Mouse (Mus musculus): ENCODE measurements around the gene Radil. TPM values are rescaled to one million over a fixed set of nuclear protein-coding genes. Genes with fewer than 3 reads are reported as not detected.

The Radil gene
- polyA plus RNA-seq, 1 experiment from 2014 or later, result 26.2 TPM

GRCm38 (mm10) chr5:142547066-142547465 is 3.8 kb downstream of the Radil start:
- Histone ChIP-seq H3K4me3 (ENCODE audit: low read depth, low read length) (no peak overlapping the region), H3K9ac (ENCODE audit: low read depth, low read length) (no peak overlapping the region), H3K27ac (ENCODE audit: low read length) (no peak overlapping the region), H3K4me1 (ENCODE audit: control insufficient read depth, insufficient read depth, low read length) (peaks cover 9% of the 10 kb centered on the region), H3K4me2 (ENCODE audit: low read length) (no peak overlapping the region), H3K36me3 (ENCODE audit: control insufficient read depth, insufficient read depth, low read length) (peaks cover 2% of the 10 kb centered on the region; the same call in 1 of the 2 replicates), H3K9me3 (replicated peaks; ENCODE audit: control insufficient read depth, low read length, poor library complexity, severe bottlenecking) (no peaks in the 10 kb centered on the region), H3K27me3 (ENCODE audit: control insufficient read depth, insufficient read depth, low read depth, low read length) (no peaks in the 10 kb centered on the region)
- WGBS, result 81% methylated on average over 3 of the region's 3 CpGs
- ATAC-seq, result no peak

- no peak overlapping the region for H3K4me2 ChIP-seq (ENCODE audit: low read length)
- H3K4me1 ChIP-seq (ENCODE audit: control insufficient read depth, insufficient read depth, low read length), result peaks cover 9% of the 10 kb centered on the region
- no peak for ATAC-seq
- H3K4me3 ChIP-seq (ENCODE audit: low read depth, low read length), result no peak overlapping the region
- H3K27me3 ChIP-seq (ENCODE audit: control insufficient read depth, insufficient read depth, low read depth, low read length), result no peaks in the 10 kb centered on the region
- H3K9ac ChIP-seq (ENCODE audit: low read depth, low read length), result no peak overlapping the region
- H3K27ac ChIP-seq (ENCODE audit: low read length), result no peak overlapping the region
- H3K9me3 ChIP-seq (replicated peaks; ENCODE audit: control insufficient read depth, low read length, poor library complexity, severe bottlenecking), result no peaks in the 10 kb centered on the region
- H3K36me3 ChIP-seq (ENCODE audit: control insufficient read depth, insufficient read depth, low read length), result peaks cover 2% of the 10 kb centered on the region; the same call in 1 of the 2 replicates
- WGBS, result 9% methylated on average over 5 of the region's 5 CpGs
These were observed 4.6 kb downstream of the Radil start for GRCm38 (mm10) chr5:142546344-142546743.

- Histone ChIP-seq H3K9ac (ENCODE audit: low read depth, low read length) (no peak overlapping the region), H3K9me3 (replicated peaks; ENCODE audit: control insufficient read depth, low read length, poor library complexity, severe bottlenecking) (no peaks in the 10 kb centered on the region), H3K36me3 (ENCODE audit: control insufficient read depth, insufficient read depth, low read length) (peaks cover 2% of the 10 kb centered on the region; the same call in 1 of the 2 replicates), H3K4me1 (ENCODE audit: control insufficient read depth, insufficient read depth, low read length) (peaks cover 9% of the 10 kb centered on the region), H3K4me3 (ENCODE audit: low read depth, low read length) (no peak overlapping the region), H3K27me3 (ENCODE audit: control insufficient read depth, insufficient read depth, low read depth, low read length) (no peaks in the 10 kb centered on the region), H3K4me2 (ENCODE audit: low read length) (no peak overlapping the region), H3K27ac (ENCODE audit: low read length) (no peak overlapping the region)
- no peak for ATAC-seq
- WGBS, result 86% methylated on average over 5 of the region's 5 CpGs
These were observed 5.7 kb downstream of the Radil start for GRCm38 (mm10) chr5:142545014-142545795.

- Histone ChIP-seq H3K9ac (ENCODE audit: low read depth, low read length) (no peak overlapping the region), H3K4me1 (ENCODE audit: control insufficient read depth, insufficient read depth, low read length) (no peaks in the 10 kb centered on the region), H3K4me2 (ENCODE audit: low read length) (no peak overlapping the region), H3K27ac (ENCODE audit: low read length) (no peak overlapping the region), H3K9me3 (replicated peaks; ENCODE audit: control insufficient read depth, low read length, poor library complexity, severe bottlenecking) (no peaks in the 10 kb centered on the region), H3K36me3 (ENCODE audit: control insufficient read depth, insufficient read depth, low read length) (no peaks in the 10 kb centered on the region), H3K27me3 (ENCODE audit: control insufficient read depth, insufficient read depth, low read depth, low read length) (no peaks in the 10 kb centered on the region), H3K4me3 (ENCODE audit: low read depth, low read length) (no peak overlapping the region)
- no peak for ATAC-seq
- WGBS, result 91% methylated on average over 3 of the region's 3 CpGs
These were observed 13.6 kb downstream of the Radil start for GRCm38 (mm10) chr5:142537286-142537685.

- no peak overlapping the region for H3K9ac ChIP-seq (ENCODE audit: low read depth, low read length)
- no peaks in the 10 kb centered on the region for H3K36me3 ChIP-seq (ENCODE audit: control insufficient read depth, insufficient read depth, low read length)
- no peaks in the 10 kb centered on the region for H3K27me3 ChIP-seq (ENCODE audit: control insufficient read depth, insufficient read depth, low read depth, low read length)
- H3K27ac ChIP-seq (ENCODE audit: low read length), result no peak overlapping the region
- WGBS, result 71% methylated on average over 4 of the region's 4 CpGs
- H3K9me3 ChIP-seq (replicated peaks; ENCODE audit: control insufficient read depth, low read length, poor library complexity, severe bottlenecking), result no peaks in the 10 kb centered on the region
- ATAC-seq, result no peak
- H3K4me3 ChIP-seq (ENCODE audit: low read depth, low read length), result no peak overlapping the region
- no peaks in the 10 kb centered on the region for H3K4me1 ChIP-seq (ENCODE audit: control insufficient read depth, insufficient read depth, low read length)
- H3K4me2 ChIP-seq (ENCODE audit: low read length), result no peak overlapping the region
These were observed 15.5 kb downstream of the Radil start for GRCm38 (mm10) chr5:142535388-142535787.

GRCm38 (mm10) chr5:142529915-142530314 is 21.0 kb downstream of the Radil start, which contains the start of gene Papolb:
TSS of gene Papolb (minus strand) at chr5:142530076.
- ATAC-seq, result no peak
- no peak within 1 kb of the TSS for H3K4me2 ChIP-seq (ENCODE audit: low read length)
- no peaks in the 10 kb centered on the region; the same call in 1 of the 2 replicates for H3K9me3 ChIP-seq (replicated peaks; ENCODE audit: control insufficient read depth, low read length, poor library complexity, severe bottlenecking)
- H3K4me3 ChIP-seq (ENCODE audit: low read depth, low read length), result no peak within 1 kb of the TSS
- H3K4me1 ChIP-seq (ENCODE audit: control insufficient read depth, insufficient read depth, low read length), result no peaks in the 10 kb centered on the region
- no peak within 1 kb of the TSS for H3K9ac ChIP-seq (ENCODE audit: low read depth, low read length)
- H3K27ac ChIP-seq (ENCODE audit: low read length), result no peak within 1 kb of the TSS
- H3K36me3 ChIP-seq (ENCODE audit: control insufficient read depth, insufficient read depth, low read length), result peaks cover 6% of the 10 kb centered on the region
- 42% methylated on average over 41 of the region's 41 CpGs for WGBS
- H3K27me3 ChIP-seq (ENCODE audit: control insufficient read depth, insufficient read depth, low read depth, low read length), result peaks cover 4% of the 10 kb centered on the region

GRCm38 (mm10) chr5:142524711-142525464 is 26.0 kb downstream of the Radil start:
- H3K9ac ChIP-seq (ENCODE audit: low read depth, low read length), result no peak overlapping the region
- peaks cover 2% of the 10 kb centered on the region for H3K27me3 ChIP-seq (ENCODE audit: control insufficient read depth, insufficient read depth, low read depth, low read length)
- H3K4me2 ChIP-seq (ENCODE audit: low read length), result no peak overlapping the region
- H3K4me1 ChIP-seq (ENCODE audit: control insufficient read depth, insufficient read depth, low read length), result no peaks in the 10 kb centered on the region
- WGBS, result 62% methylated on average over 8 of the region's 8 CpGs
- no peak overlapping the region for H3K27ac ChIP-seq (ENCODE audit: low read length)
- H3K4me3 ChIP-seq (ENCODE audit: low read depth, low read length), result no peak overlapping the region
- H3K9me3 ChIP-seq (replicated peaks; ENCODE audit: control insufficient read depth, low read length, poor library complexity, severe bottlenecking), result no peaks in the 10 kb centered on the region; the same call in 1 of the 2 replicates
- no peak for ATAC-seq
- peaks cover 2% of the 10 kb centered on the region for H3K36me3 ChIP-seq (ENCODE audit: control insufficient read depth, insufficient read depth, low read length)

- Histone ChIP-seq H3K36me3 (ENCODE audit: control insufficient read depth, insufficient read depth, low read length) (no peaks in the 10 kb centered on the region), H3K27me3 (ENCODE audit: control insufficient read depth, insufficient read depth, low read depth, low read length) (no peaks in the 10 kb centered on the region), H3K9ac (ENCODE audit: low read depth, low read length) (no peak overlapping the region), H3K27ac (ENCODE audit: low read length) (no peak overlapping the region), H3K4me3 (ENCODE audit: low read depth, low read length) (no peak overlapping the region), H3K9me3 (replicated peaks; ENCODE audit: control insufficient read depth, low read length, poor library complexity, severe bottlenecking) (no peaks in the 10 kb centered on the region), H3K4me1 (ENCODE audit: control insufficient read depth, insufficient read depth, low read length) (no peaks in the 10 kb centered on the region), H3K4me2 (ENCODE audit: low read length) (no peak overlapping the region)
- ATAC-seq, result no peak
- 92% methylated on average over 11 of the region's 11 CpGs for WGBS
These were observed 29.6 kb downstream of the Radil start for GRCm38 (mm10) chr5:142521195-142521866.
